Mouse (Mus musculus): ENCODE measurements around the gene Gm9887.

- TF ChIP-seq CTCF (IDR thresholded peaks at IDR 0.05; ENCODE audit: borderline replicate concordance, insufficient read depth, low read depth, low read length) (no peak), POLR2A (IDR thresholded peaks at IDR 0.05; ENCODE audit: borderline replicate concordance, insufficient read depth, low read length) (no peak)
Measured at GRCm38 (mm10) chr12:69394456-69394855, 22.2 kb upstream of the Gm9887 start.

All from cerebellum, adult 2 months (tissue).